Mouse (Mus musculus) fat pad, adult 2 months (tissue): ENCODE results near the gene Ttc41.
A peak's percentile ranks its signal among the peaks of the same experiment; 100 is the strongest.

Source experiments
- DNase-seq: peaks from one replicate; pipeline ENCODE4 v3.0.0-alpha.2; 2011; ENCODE audit warnings: low read depth, low spot score; ENCODE audit errors: extremely low read depth

Ttc41 gene

GRCm38 (mm10) chr10:86782656-86783055 is 77.0 kb downstream of the Ttc41 start:
- DNase-seq = no peak

- no peak for DNase-seq
Measured at GRCm38 (mm10) chr10:86783561-86783960, 78.0 kb downstream of the Ttc41 start.

- no peak for DNase-seq
Measured at GRCm38 (mm10) chr10:86784126-86784675, 78.6 kb downstream of the Ttc41 start.

GRCm38 (mm10) chr10:86785396-86785795 is 79.8 kb downstream of the Ttc41 start:
- no peak for DNase-seq

GRCm38 (mm10) chr10:86786083-86786482 is 80.5 kb downstream of the Ttc41 start:
- no peak for DNase-seq

GRCm38 (mm10) chr10:86788193-86788592 is 82.6 kb downstream of the Ttc41 start:
- no peak for DNase-seq

GRCm38 (mm10) chr10:86789146-86789672 is 83.6 kb downstream of the Ttc41 start:
- DNase-seq = no peak

GRCm38 (mm10) chr10:86791507-86792184 is 86.0 kb downstream of the Ttc41 start:
- DNase-seq = no peak

GRCm38 (mm10) chr10:86793509-86793951 is 87.9 kb downstream of the Ttc41 start:
- no peak for DNase-seq

GRCm38 (mm10) chr10:86794196-86794595 is 88.6 kb downstream of the Ttc41 start:
- no peak for DNase-seq

- no peak for DNase-seq
Measured at GRCm38 (mm10) chr10:86794794-86795535, 89.4 kb downstream of the Ttc41 start.

- DNase-seq = no peak
Measured at GRCm38 (mm10) chr10:86796073-86796741, 90.6 kb downstream of the Ttc41 start.

GRCm38 (mm10) chr10:86807362-86807761 is 101.8 kb downstream of the Ttc41 start:
- no peak for DNase-seq

GRCm38 (mm10) chr10:86808013-86808758 is 102.6 kb downstream of the Ttc41 start:
- DNase-seq = no peak

GRCm38 (mm10) chr10:86810000-86810399 is 104.4 kb downstream of the Ttc41 start:
- no peak for DNase-seq

GRCm38 (mm10) chr10:86810612-86811011 is 105.0 kb downstream of the Ttc41 start:
- peak; percentile 50 for DNase-seq

- DNase-seq = no peak
Measured at GRCm38 (mm10) chr10:86814292-86815131, 108.9 kb downstream of the Ttc41 start.

GRCm38 (mm10) chr10:86815133-86815532 is 109.5 kb downstream of the Ttc41 start:
- no peak for DNase-seq

- DNase-seq = no peak
Measured at GRCm38 (mm10) chr10:86819649-86820165, 114.1 kb downstream of the Ttc41 start.
